Mouse (Mus musculus) erythroblast, embryonic 14.5 days (primary cell): ENCODE measurements around the gene Gm49510. TPM values are rescaled to one million over a fixed set of nuclear protein-coding genes. Genes with fewer than 3 reads are reported as not detected.

Experiments used
- H3K27me3 ChIP-seq: 2 replicates; pipeline ENCODE4 v1.6.1; 2012; ENCODE audit warnings: inconsistent platforms; ENCODE audit not compliant: control insufficient read depth
- H3K36me3 ChIP-seq: 2 replicates; pipeline ENCODE4 v1.6.1; 2012; ENCODE audit warnings: mild to moderate bottlenecking, inconsistent platforms; ENCODE audit not compliant: control insufficient read depth
- H3K4me1 ChIP-seq: 2 replicates; pipeline ENCODE4 v1.6.1; 2012; ENCODE audit warnings: inconsistent platforms; ENCODE audit not compliant: control insufficient read depth
- H3K4me3 ChIP-seq: replicated peaks from 2 replicates; pipeline ENCODE3; 2012; ENCODE audit warnings: moderate library complexity, mild to moderate bottlenecking, inconsistent platforms
- H3K9me3 ChIP-seq: 2 replicates; pipeline ENCODE4 v1.6.1; 2012; ENCODE audit warnings: low read length, inconsistent platforms, mixed read lengths; ENCODE audit not compliant: control insufficient read depth
- GATA1 ChIP-seq: IDR thresholded peaks from 2 replicates; pipeline ENCODE4 v1.6.1; 2012; ENCODE audit warnings: low read length, inconsistent platforms, mixed read lengths
- TAL1 ChIP-seq: IDR thresholded peaks from 3 replicates; pipeline ENCODE4 v1.6.1; 2012; ENCODE audit warnings: low read length, inconsistent platforms, mixed read lengths
- polyA plus RNA-seq: library from polyadenylated mRNA; stranded (reverse); fragments of >175 nt; gene quantifications from 2 replicates; pipeline ENCODE4 v1.2.3, GENCODE M21; 2012

Gm49510 gene
- polyA plus RNA-seq, result 0.04 TPM in 1 of 2 replicates, not detected in the other

GRCm38 (mm10) chr15:78899409-78899739 lies at the start of gene Gm49510:
Gm49510 (plus strand) TSS chr15:78899667.
- Histone ChIP-seq H3K4me3 (peak within 1 kb of the TSS; percentile 74), H3K4me1 (peaks cover 80% of the 10 kb centered on the region), H3K27me3 (no peaks in the 10 kb centered on the region), H3K9me3 (no peaks in the 10 kb centered on the region), H3K36me3 (peaks cover 24% of the 10 kb centered on the region)
- TF ChIP-seq GATA1 (no peak), TAL1 (no peak)

- Histone ChIP-seq H3K36me3 (peaks cover 5% of the 10 kb centered on the region; the same call in 1 of the 2 replicates), H3K4me3 (no peak overlapping the region), H3K4me1 (peaks cover 32% of the 10 kb centered on the region), H3K9me3 (no peaks in the 10 kb centered on the region), H3K27me3 (peaks cover 20% of the 10 kb centered on the region)
- TF ChIP-seq GATA1, result no peak
- no peak for TF ChIP-seq TAL1
Measured at GRCm38 (mm10) chr15:78850059-78850824, 49.2 kb upstream of the Gm49510 start.

GRCm38 (mm10) chr15:78850944-78851343 lies 48.5 kb upstream of the Gm49510 start:
- H3K27me3 ChIP-seq, result peaks cover 13% of the 10 kb centered on the region
- H3K36me3 ChIP-seq, result peaks cover 5% of the 10 kb centered on the region; the same call in 1 of the 2 replicates
- no peak overlapping the region for H3K4me3 ChIP-seq
- no peak for TF ChIP-seq GATA1
- TF ChIP-seq TAL1, result no peak
- H3K9me3 ChIP-seq, result no peaks in the 10 kb centered on the region
- H3K4me1 ChIP-seq, result peaks cover 35% of the 10 kb centered on the region

- H3K36me3 ChIP-seq, result peaks cover 5% of the 10 kb centered on the region; the same call in 1 of the 2 replicates
- peaks cover 35% of the 10 kb centered on the region for H3K4me1 ChIP-seq
- H3K27me3 ChIP-seq, result peaks cover 13% of the 10 kb centered on the region
- no peak overlapping the region for H3K4me3 ChIP-seq
- H3K9me3 ChIP-seq, result no peaks in the 10 kb centered on the region
- TF ChIP-seq TAL1 (no peak), GATA1 (0 out of 2 replicates have a peak, but pooled peaks have one; percentile 15)
Measured at GRCm38 (mm10) chr15:78851505-78852153, 47.8 kb upstream of the Gm49510 start.

GRCm38 (mm10) chr15:78855303-78855965 lies 44.0 kb upstream of the Gm49510 start, which contains the start of gene Lgals2:
Lgals2 (minus strand) TSS chr15:78855529.
- Histone ChIP-seq H3K4me1 (peaks cover 29% of the 10 kb centered on the region), H3K27me3 (peaks cover 6% of the 10 kb centered on the region), H3K4me3 (no peak within 1 kb of the TSS), H3K9me3 (no peaks in the 10 kb centered on the region), H3K36me3 (no peaks in the 10 kb centered on the region)
- TF ChIP-seq TAL1 (no peak), GATA1 (no peak)

- H3K36me3 ChIP-seq, result no peaks in the 10 kb centered on the region
- H3K9me3 ChIP-seq, result no peaks in the 10 kb centered on the region
- peaks cover 15% of the 10 kb centered on the region for H3K4me1 ChIP-seq
- H3K4me3 ChIP-seq, result no peak overlapping the region
- H3K27me3 ChIP-seq, result peaks cover 2% of the 10 kb centered on the region; the same call in 1 of the 2 replicates
- no peak for TF ChIP-seq GATA1
- TF ChIP-seq TAL1, result no peak
Measured at GRCm38 (mm10) chr15:78857009-78857408, 42.5 kb upstream of the Gm49510 start.

GRCm38 (mm10) chr15:78859311-78859710 lies 40.2 kb upstream of the Gm49510 start:
- TF ChIP-seq TAL1 (no peak), GATA1 (no peak)
- peaks cover 8% of the 10 kb centered on the region for H3K27me3 ChIP-seq
- no peaks in the 10 kb centered on the region for H3K36me3 ChIP-seq
- H3K4me3 ChIP-seq, result no peak overlapping the region
- H3K4me1 ChIP-seq, result peaks cover 10% of the 10 kb centered on the region
- no peaks in the 10 kb centered on the region for H3K9me3 ChIP-seq

GRCm38 (mm10) chr15:78859714-78860113 lies 39.8 kb upstream of the Gm49510 start:
- Histone ChIP-seq H3K9me3 (no peaks in the 10 kb centered on the region), H3K36me3 (no peaks in the 10 kb centered on the region)

GRCm38 (mm10) chr15:78862280-78862679 lies 37.2 kb upstream of the Gm49510 start:
- Histone ChIP-seq H3K36me3 (no peaks in the 10 kb centered on the region), H3K27me3 (peaks cover 18% of the 10 kb centered on the region), H3K9me3 (no peaks in the 10 kb centered on the region), H3K4me3 (no peak overlapping the region), H3K4me1 (peaks cover 6% of the 10 kb centered on the region)
- TF ChIP-seq GATA1 (no peak), TAL1 (no peak)

More at GRCm38 (mm10) chr15:78859714-78860113, 39.8 kb upstream of the Gm49510 start:
- H3K4me3 ChIP-seq, result no peak overlapping the region
- peaks cover 9% of the 10 kb centered on the region for H3K27me3 ChIP-seq
- peaks cover 10% of the 10 kb centered on the region for H3K4me1 ChIP-seq
- no peak for TF ChIP-seq TAL1
- no peak for TF ChIP-seq GATA1
